Mouse (Mus musculus) brain, embryonic 14.5 days (tissue): ENCODE data around the gene Siah2. TPM values are rescaled to one million over a fixed set of nuclear protein-coding genes. Genes with fewer than 3 reads are reported as not detected.

Experiments
- DNase-seq: peaks from one replicate; pipeline ENCODE4 v3.0.0-alpha.2; 2011; ENCODE audit warnings: low read depth
- CTCF ChIP-seq: fragments of 200-500 bp; IDR thresholded peaks from 2 replicates; pipeline ENCODE4 v1.5.1; 2012; ENCODE audit warnings: inconsistent platforms, mild to moderate bottlenecking, moderate library complexity, borderline replicate concordance; ENCODE audit not compliant: insufficient read depth, insufficient read length; ENCODE audit errors: extremely low read depth
- POLR2A ChIP-seq: fragments of 200-500 bp; IDR thresholded peaks from 2 replicates; pipeline ENCODE4 v1.6.1; 2012; ENCODE audit warnings: mild to moderate bottlenecking, inconsistent platforms, borderline replicate concordance; ENCODE audit not compliant: poor library complexity, insufficient read depth, insufficient read length, severe bottlenecking; ENCODE audit errors: extremely low read depth
- polyA plus RNA-seq: library from polyadenylated mRNA; depleted of rRNA; stranded (reverse); fragments of >200 nt; gene quantifications from 2 replicates; pipeline ENCODE4 v1.2.3, GENCODE M21; 2012

Siah2 gene
- polyA plus RNA-seq, 1 experiment: 16.2 TPM

DNA sequence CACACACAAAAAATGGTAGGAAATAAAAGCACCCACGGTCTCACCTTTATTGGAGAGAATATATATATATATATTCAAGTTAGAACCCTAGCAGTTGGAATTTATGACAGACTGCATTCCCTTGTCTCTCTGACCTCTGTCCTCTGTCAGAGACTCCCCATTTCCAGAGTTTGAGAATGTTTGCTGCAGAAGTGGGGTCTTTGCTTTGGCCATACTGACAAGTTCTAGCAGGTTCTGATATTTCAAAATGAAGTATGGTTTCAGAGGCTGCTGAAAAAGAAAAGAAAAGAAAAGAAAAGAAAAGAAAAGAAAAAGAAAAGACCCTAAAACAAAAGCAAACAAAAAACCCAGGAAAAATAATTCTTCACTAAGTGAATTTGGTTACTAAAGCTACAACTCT lies 2.8 kb upstream of the Siah2 start:
- TF ChIP-seq CTCF (no peak), POLR2A (no peak)
- DNase-seq: no peak

DNA sequence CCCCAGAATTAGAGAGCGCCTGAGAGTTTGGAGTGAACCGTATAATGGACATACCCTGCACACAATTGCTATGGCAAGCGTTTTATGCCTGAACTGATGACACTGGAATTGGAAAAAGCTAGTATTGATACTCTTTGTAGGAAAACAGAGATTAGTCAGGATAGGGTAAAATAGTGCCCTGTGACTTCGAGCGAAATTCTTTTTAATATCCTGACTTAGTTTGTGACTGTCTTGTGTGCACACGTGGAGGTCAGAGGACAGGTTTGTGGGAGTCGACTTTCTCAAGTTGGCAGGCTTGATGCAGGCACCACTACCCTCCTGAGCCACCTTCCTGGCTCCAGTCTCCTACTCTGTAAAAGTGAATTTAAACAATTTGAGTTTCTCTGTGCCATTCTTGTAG lies 1.1 kb upstream of the Siah2 start:
- DNase-seq: no peak
- TF ChIP-seq POLR2A (no peak), CTCF (no peak)

DNA sequence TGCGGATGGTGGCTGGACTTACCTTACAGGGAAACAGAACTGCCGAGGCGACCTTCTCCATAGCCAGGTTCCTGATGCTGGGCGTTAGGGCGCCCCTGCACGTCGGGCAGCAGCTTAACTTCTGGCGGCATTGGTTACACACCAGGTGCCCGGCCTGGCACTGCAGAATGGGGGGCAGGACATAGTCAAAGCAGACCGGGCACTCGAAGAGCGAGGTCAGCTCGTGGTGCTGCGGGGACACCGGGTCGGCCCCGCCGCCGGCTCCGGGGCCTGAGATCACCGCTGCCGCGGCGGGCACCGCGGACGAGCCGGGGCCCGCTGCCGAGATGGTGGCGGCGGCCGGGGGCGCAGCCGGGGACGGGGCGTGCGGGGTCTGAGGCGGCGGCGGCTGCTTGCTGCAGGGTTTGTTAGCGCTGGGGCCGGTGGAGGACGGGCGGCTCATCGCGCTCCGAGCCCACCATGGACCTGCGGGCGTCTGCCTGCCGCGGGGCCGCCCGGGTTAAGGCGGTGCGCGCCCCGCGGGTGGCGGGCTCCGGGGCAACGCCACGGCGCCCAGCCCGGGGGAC lies 743 bp downstream of the Siah2 start:
- DNase-seq: peak; percentile 71
- no peak for TF ChIP-seq POLR2A
- 0 out of 2 replicates have a peak, but pooled peaks have one; percentile 2 for TF ChIP-seq CTCF

GRCm38 (mm10) chr3:58690619-58691373 lies 1.4 kb downstream of the Siah2 start:
- peak; percentile 87 for DNase-seq
- TF ChIP-seq POLR2A (no peak), CTCF (no peak)

- DNase-seq: peak; percentile 61
- no peak for TF ChIP-seq CTCF
- no peak for TF ChIP-seq POLR2A
Observed at GRCm38 (mm10) chr3:58689721-58690120, 2.5 kb downstream of the Siah2 start.

DNA sequence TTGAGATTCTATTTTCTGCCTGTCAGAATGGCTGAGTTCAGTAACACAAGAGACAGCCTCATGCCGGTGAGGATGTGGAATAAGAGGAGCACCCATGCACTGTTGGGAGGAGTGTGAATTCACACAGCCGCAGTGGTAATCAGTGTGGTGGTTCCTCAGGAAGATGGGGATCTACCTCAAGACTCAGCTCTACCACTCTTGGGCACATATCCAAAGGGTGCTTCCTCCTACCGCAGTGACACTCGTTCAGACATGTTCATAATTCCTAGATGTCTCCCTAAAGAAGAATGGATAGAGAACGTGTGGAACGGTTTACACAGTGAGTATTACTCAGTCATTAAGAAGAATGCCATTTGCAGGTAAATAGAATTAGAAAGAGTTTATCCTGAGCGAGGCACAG lies 3.1 kb downstream of the Siah2 start:
- DNase-seq: no peak

GRCm38 (mm10) chr3:58688551-58688950 lies 3.6 kb downstream of the Siah2 start:
- no peak for TF ChIP-seq POLR2A
- TF ChIP-seq CTCF: no peak
- DNase-seq: no peak

More for the DNA sequence above, 3.1 kb downstream of the Siah2 start:
- TF ChIP-seq POLR2A (no peak), CTCF (no peak)

DNA sequence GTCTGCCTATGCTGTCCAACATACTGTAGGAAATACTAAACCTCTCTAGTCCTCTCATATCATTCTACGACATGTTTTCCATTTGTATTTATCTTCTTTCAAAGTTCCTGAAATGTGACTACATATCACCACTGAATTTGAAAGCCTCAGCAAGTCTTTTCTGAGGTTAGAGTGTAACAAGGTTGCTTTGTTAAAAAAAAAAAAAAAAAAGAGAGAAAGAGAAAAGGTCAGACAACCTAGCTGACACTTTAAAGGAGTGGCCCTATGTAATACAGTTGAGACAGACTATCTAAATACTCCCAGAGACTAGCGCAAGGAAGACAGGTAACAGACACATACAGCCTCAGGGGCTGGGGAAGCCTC lies 5.3 kb downstream of the Siah2 start:
- DNase-seq: no peak
- TF ChIP-seq POLR2A: no peak
- no peak for TF ChIP-seq CTCF

- DNase-seq: no peak
- no peak for TF ChIP-seq POLR2A
Observed at GRCm38 (mm10) chr3:58686206-58686921, 5.8 kb downstream of the Siah2 start.

DNA sequence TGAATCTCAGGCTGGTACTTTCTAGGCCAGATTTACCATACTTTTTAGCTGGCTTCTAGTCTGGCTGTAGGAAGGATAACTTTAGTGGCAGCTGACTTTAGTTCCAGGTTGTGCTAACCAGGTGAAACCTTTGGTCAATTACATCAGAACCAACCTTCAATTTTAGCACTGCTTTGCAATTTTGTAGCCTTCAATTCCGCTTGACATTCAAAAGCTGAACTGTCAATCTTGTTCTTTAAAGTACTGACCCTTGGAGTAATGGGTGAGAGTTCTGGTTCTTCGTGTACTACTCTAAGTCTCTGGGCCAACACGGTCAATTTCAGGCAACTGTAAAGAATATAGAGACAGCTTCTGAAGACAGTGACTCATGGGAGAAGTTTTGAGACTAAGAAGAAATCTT lies 6.8 kb downstream of the Siah2 start:
- no peak for DNase-seq
- TF ChIP-seq CTCF (no peak), POLR2A (no peak)

DNA sequence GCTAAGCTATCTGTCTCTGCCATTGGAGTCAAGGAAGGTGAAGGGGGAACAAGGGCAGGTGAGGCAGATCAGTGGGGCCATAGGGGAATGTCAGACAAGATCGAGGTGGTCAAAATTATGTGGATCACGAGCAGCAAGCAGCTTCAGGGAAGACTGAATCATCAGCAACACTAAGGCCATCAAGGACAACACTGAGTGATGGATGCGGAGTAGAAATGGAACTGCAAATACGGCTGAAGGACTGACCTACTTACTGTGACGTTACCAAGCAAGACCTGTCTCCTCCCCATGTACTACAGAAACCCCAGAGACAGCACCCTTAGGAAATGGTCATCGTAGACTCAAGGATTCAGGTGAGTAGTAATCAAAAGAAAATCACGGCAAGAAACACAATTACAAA lies 8.9 kb downstream of the Siah2 start:
- TF ChIP-seq POLR2A: no peak
- no peak for TF ChIP-seq CTCF
- no peak for DNase-seq
